Mouse (Mus musculus) G1E (cell line): ENCODE measurements around the gene Lhfpl4. TPM values are rescaled to one million over a fixed set of nuclear protein-coding genes. Genes with fewer than 3 reads are reported as not detected.
A peak's percentile ranks its signal among the peaks of the same experiment; 100 is the strongest.

Source experiments
- ATAC-seq: 2 replicates; pipeline ENCODE4 v1.8.0; 2016; ENCODE audit warnings: mild to moderate bottlenecking; ENCODE audit not compliant: insufficient number of reproducible peaks, poor library complexity, low FRiP score, severe bottlenecking; ENCODE audit errors: extremely low read depth
- DNase-seq: peaks from one replicate; pipeline ENCODE4 v3.0.0; 2012; ENCODE audit warnings: low spot score
- H3K27me3 ChIP-seq: 2 replicates; pipeline ENCODE4 v1.6.1; 2012; ENCODE audit warnings: mild to moderate bottlenecking, low read length, inconsistent platforms; ENCODE audit not compliant: insufficient read depth
- H3K36me3 ChIP-seq: replicated peaks from 2 replicates; pipeline ENCODE3; 2012; ENCODE audit warnings: mild to moderate bottlenecking, inconsistent platforms
- H3K4me1 ChIP-seq: 2 replicates; pipeline ENCODE4 v1.6.1; 2012; ENCODE audit warnings: low read depth, low read length, inconsistent platforms, mixed read lengths; ENCODE audit not compliant: insufficient read depth
- H3K4me3 ChIP-seq: 2 replicates; pipeline ENCODE4 v1.5.1; 2012; ENCODE audit warnings: low read depth, mild to moderate bottlenecking, inconsistent platforms, low read length, moderate library complexity, mixed read lengths
- H3K9me3 ChIP-seq: replicated peaks from 2 replicates; pipeline ENCODE4 v1.6.1; 2012; ENCODE audit warnings: inconsistent platforms
- CTCF ChIP-seq: IDR thresholded peaks from 2 replicates; pipeline ENCODE4 v1.5.1; 2012; ENCODE audit warnings: low read depth, low read length, inconsistent platforms, mixed read lengths
- GATA1 ChIP-seq: IDR thresholded peaks from 2 replicates; pipeline ENCODE4 v1.6.1; 2012; ENCODE audit warnings: borderline replicate concordance, low read length, inconsistent platforms, mixed read lengths
- GATA2 ChIP-seq: IDR thresholded peaks from 2 replicates; pipeline ENCODE4 v1.6.1; 2012; ENCODE audit warnings: low read depth, low read length, inconsistent platforms, borderline replicate concordance
- POLR2AphosphoS5 ChIP-seq: IDR thresholded peaks from 2 replicates; pipeline ENCODE4 v1.6.1; 2012; ENCODE audit warnings: low read depth, low read length, inconsistent platforms; ENCODE audit not compliant: insufficient replicate concordance
- TAL1 ChIP-seq: conservative IDR thresholded peaks from 2 replicates; pipeline ENCODE4 v1.6.1; 2012; ENCODE audit warnings: low read depth, low read length, inconsistent platforms, mixed read lengths
- polyA plus RNA-seq: library from polyadenylated mRNA; stranded (reverse); fragments of >175 nt; gene quantifications from 2 replicates; pipeline ENCODE4 v1.2.3, GENCODE M21; 2012
- total RNA-seq, 2 experiments: library from RNA; stranded (forward) in 1 of 2; stranded (reverse) in 1 of 2; fragments of 200-1000 nt in 1 of 2; fragments of >200 nt in 1 of 2; fragmentation: Nextera tagmentation in 1 of 2; gene quantifications; 2 replicates each; pipeline ENCODE4 v1.2.3; 2014 to 2017

Lhfpl4 gene
- total and polyA plus RNA-seq, 3 experiments, result 0.05 TPM; not detected in 2

GRCm38 (mm10) chr6:113184163-113184562 lies 11.0 kb downstream of the Lhfpl4 start:
- no peak for ATAC-seq
- no peak overlapping the region for H3K4me3 ChIP-seq
- no peaks in the 10 kb centered on the region for H3K4me1 ChIP-seq
- no peak for TF ChIP-seq GATA1
- no peak for TF ChIP-seq GATA2
- no peak for TF ChIP-seq TAL1
- no peak for TF ChIP-seq POLR2AphosphoS5
- TF ChIP-seq CTCF, result no peak
- H3K9me3 ChIP-seq, result no peaks in the 10 kb centered on the region
- DNase-seq, result no peak
- peaks cover 23% of the 10 kb centered on the region for H3K27me3 ChIP-seq
- H3K36me3 ChIP-seq, result no peaks in the 10 kb centered on the region

DNA sequence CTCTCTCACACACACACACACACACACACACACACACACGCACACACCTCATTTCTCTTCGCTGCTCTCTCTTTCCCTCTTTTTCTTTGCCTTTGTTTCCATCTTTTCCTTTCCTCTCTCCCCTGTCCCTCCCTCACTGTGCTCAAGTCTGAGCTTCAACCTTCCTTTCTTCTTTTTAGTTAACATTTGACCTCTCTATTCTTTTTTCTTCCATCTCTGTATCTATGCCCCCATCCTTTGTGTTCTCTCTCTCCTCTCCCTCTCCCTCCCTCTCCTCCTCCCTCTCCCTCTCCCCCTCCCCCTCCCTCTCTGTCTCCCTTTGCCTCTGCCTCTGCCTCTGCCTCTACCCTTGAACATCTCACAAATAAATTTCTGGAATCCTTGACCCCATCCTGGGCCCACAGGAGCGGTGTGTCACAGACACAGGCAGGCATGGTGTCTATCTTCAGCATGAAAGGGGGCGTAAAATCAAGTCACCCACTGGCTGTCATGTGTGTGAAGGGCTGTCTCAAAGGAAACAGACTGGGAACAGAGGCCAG lies 15.9 kb downstream of the Lhfpl4 start:
- no peaks in the 10 kb centered on the region; the same call in 1 of the 2 replicates for H3K4me1 ChIP-seq
- no peaks in the 10 kb centered on the region for H3K36me3 ChIP-seq
- no peaks in the 10 kb centered on the region for H3K9me3 ChIP-seq
- no peak overlapping the region for H3K4me3 ChIP-seq
- ATAC-seq, result no peak
- DNase-seq, result no peak
- peaks cover 12% of the 10 kb centered on the region for H3K27me3 ChIP-seq
- TF ChIP-seq CTCF (no peak), POLR2AphosphoS5 (no peak), GATA1 (no peak), TAL1 (no peak), GATA2 (no peak)

- H3K36me3 ChIP-seq, result no peaks in the 10 kb centered on the region
- H3K27me3 ChIP-seq, result peaks cover 9% of the 10 kb centered on the region; the same call in 1 of the 2 replicates
- no peaks in the 10 kb centered on the region; the same call in 1 of the 2 replicates for H3K4me1 ChIP-seq
- ATAC-seq (no peak), DNase-seq (no peak)
- no peak overlapping the region for H3K4me3 ChIP-seq
- no peaks in the 10 kb centered on the region for H3K9me3 ChIP-seq
- no peak for TF ChIP-seq TAL1
- TF ChIP-seq GATA1, result no peak
- TF ChIP-seq POLR2AphosphoS5, result no peak
- TF ChIP-seq CTCF, result no peak
- no peak for TF ChIP-seq GATA2
Measured at GRCm38 (mm10) chr6:113178286-113179194, 16.6 kb downstream of the Lhfpl4 start.

DNA sequence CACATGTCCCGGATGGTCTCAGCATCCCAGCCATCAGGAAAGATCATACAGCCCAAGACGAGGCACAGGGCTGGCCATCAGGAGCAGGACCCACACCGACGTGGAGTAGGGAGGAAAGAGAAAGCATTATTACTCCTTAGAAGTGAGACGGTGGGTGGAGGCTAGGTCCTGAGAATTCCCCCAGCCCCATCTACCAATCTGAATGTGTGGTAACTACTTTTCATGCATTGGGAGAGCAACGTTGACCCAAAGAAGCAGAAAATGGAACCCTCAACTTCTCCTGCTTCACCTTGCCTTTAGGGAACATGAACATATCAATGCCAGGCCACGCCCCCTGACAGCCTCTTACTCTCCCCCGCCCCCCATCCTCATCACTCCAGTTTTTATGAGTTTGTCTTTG lies 18.6 kb downstream of the Lhfpl4 start:
- Histone ChIP-seq H3K36me3 (no peaks in the 10 kb centered on the region), H3K4me1 (no peaks in the 10 kb centered on the region; the same call in 1 of the 2 replicates), H3K9me3 (no peaks in the 10 kb centered on the region), H3K4me3 (no peak overlapping the region), H3K27me3 (peaks cover 16% of the 10 kb centered on the region)
- DNase-seq, result no peak
- no peak for TF ChIP-seq POLR2AphosphoS5
- TF ChIP-seq GATA2, result no peak
- TF ChIP-seq GATA1, result no peak
- TF ChIP-seq CTCF, result no peak
- no peak for TF ChIP-seq TAL1
- ATAC-seq, result no peak

DNA sequence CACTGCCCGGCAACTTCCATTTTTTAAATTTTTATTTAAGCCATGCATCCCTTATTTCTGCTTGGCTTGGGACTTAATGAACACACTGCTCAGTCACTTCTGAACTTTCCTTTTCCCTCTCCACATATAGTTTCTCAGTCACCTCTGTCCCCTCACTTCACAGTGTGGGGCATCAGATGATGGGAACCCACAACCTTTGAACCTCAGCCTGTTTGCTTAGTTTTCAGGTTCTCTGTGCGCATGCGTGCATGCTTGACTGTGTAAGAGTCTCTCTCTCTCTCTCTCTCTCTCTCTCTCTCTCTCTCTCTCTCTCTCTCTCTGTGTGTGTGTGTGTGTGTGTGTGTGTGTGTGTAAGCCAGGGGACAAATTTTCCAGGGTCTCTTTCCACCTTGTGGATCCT lies 19.7 kb downstream of the Lhfpl4 start:
- DNase-seq, result no peak
- Histone ChIP-seq H3K4me3 (no peak overlapping the region), H3K4me1 (no peaks in the 10 kb centered on the region; the same call in 1 of the 2 replicates), H3K9me3 (no peaks in the 10 kb centered on the region), H3K36me3 (no peaks in the 10 kb centered on the region), H3K27me3 (peaks cover 28% of the 10 kb centered on the region)
- ATAC-seq, result no peak
- no peak for TF ChIP-seq POLR2AphosphoS5
- TF ChIP-seq GATA2, result no peak
- no peak for TF ChIP-seq GATA1
- TF ChIP-seq CTCF, result no peak
- TF ChIP-seq TAL1, result no peak

DNA sequence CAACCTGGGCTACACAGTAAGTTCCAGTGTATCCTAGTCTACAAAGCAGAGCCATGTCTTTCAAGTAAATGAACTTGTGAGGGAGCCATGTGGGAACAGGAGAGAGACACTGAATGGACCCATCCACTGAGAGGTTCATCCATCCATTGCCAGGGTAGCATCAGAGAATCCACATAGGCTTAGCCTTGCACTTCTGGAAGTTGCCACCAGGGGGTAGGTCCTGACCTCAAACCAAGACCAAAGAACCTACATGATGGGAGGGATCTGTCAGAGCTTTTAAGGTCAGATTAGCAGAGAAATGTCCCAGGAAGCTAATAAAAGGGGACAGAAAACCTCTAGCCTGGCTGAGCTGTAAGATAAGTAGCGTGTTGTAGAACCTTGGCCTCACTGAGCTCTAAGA lies 22.6 kb downstream of the Lhfpl4 start:
- H3K27me3 ChIP-seq, result peaks cover 38% of the 10 kb centered on the region
- TF ChIP-seq CTCF (peak; percentile 68), TAL1 (no peak), GATA2 (no peak)
- no peaks in the 10 kb centered on the region for H3K36me3 ChIP-seq
- H3K4me1 ChIP-seq, result no peaks in the 10 kb centered on the region; the same call in 1 of the 2 replicates
- H3K9me3 ChIP-seq, result no peaks in the 10 kb centered on the region
- no peak overlapping the region for H3K4me3 ChIP-seq
- no peak; the same call in 1 of the 2 replicates for ATAC-seq
- DNase-seq, result peak; percentile 15
